Mouse (Mus musculus) thymus, postnatal 10 days (tissue): ENCODE data around the gene Atat1.

Experiments used
- DNase-seq, 2 experiments: peaks; one replicate each; pipeline ENCODE4 v3.0.0; 2021; ENCODE audit warnings: low spot score in 2 of 2

The Atat1 gene

DNA sequence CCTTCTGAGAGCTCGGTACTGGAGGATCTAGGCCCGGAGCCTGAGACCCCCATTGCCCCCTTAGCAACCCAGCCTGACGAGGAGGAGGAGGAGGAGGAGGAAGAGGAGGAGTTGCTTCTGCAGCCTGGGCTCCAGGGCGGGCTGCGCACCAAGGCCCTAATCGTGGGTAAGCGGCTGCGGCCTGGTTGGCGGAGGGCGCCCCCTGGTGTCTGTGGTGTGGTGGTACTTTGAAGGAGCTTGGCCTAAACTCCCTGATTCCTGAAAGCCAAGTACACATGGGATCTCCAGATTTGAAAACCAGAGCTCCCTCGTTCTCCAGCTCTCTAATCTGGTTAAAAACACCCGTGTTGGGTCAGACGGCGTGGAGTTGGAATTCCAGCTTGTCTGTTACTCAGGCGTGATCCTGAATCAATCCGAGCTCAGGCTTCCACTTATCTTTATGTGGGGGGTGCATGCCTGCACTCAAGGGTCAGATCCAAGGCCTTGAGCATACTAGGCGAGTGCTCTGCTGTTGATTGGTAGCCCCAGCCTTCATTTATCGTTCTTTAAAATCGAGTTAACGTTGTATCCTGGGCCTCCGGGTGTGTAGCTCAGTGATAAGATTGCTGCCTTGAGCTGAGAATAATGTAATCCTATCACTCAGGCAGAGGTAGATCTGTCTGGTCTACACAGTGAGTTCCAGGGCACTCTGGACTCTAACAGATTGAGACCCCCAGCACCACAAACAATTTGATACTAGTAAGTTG, 35.9 kb downstream of the Atat1 start:
- peak; percentile 74 to 93 for DNase-seq

DNA sequence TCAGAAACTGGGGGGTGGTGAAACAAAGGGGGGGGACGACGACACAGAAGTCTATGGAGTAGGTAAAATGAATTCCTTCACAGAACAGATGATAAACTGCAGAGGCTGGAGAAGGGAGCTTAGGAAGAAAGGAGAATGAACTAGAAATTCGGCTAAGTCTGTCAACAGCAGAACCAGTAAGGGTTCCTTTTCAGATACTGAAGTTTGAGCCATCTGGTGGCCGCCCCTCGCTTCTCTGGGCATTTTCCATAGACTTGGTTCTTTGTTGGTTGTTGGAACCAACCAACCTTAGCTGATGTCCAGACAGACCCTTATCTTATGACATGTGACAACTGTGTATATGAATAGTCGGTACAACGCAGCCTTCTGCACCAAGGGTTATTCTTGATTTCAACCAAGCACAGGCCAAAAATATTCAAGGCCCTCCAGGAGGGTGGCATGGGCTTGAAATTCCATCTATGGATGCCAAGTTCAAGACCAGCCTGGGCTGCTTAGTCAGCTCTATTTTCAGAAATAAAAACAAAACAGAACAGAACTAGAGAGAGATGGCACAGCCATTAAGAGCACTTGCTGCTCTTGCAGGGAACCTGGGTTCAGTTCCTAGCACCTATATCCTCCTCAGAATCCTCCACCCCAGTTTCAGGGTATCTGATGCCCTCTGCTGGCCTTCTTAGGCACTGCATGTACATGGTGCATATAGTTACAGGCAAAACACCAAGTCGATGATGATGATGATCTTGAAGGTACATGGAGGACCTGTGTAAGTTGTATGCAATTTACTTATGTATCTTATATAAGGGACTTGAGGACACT, 38.8 kb downstream of the Atat1 start:
- peak; percentile 46 to 64 for DNase-seq

DNA sequence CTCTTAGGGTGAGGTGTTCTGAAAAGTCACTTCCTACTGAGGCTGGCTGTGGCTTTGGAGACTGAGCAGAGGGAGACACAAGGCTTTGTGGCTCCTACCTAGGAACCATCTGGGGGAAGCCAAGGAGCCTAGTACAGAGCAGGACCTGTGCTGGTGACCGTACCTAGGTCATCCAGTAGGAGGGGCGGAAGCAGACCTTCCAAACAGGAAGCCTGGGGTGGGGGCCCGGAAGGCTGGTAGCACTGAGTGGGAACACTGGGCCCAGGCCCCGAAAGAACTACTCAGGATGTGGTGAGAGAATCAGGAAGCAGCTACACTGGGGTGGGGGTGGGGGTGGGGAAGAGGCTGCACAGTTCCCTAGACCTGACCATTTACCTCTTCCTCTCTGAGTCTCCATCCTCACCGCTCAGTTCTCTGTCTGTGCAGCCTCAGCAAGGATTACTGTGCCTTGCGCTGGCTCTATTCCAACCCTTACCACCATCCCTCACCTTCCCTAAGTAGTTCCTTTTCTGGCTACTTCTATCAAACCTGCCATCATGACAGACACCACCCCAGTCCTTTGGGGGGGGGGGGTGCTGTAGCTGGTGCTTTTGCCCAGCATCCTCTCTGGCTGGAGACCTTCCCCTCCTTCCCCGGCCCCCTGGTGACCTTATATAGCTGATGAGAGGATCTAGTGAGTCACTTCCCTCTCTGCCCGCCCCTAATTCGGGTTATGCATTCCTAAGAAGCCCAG, 39.6 kb downstream of the Atat1 start:
- peak; percentile 80 to 85 for DNase-seq

DNA sequence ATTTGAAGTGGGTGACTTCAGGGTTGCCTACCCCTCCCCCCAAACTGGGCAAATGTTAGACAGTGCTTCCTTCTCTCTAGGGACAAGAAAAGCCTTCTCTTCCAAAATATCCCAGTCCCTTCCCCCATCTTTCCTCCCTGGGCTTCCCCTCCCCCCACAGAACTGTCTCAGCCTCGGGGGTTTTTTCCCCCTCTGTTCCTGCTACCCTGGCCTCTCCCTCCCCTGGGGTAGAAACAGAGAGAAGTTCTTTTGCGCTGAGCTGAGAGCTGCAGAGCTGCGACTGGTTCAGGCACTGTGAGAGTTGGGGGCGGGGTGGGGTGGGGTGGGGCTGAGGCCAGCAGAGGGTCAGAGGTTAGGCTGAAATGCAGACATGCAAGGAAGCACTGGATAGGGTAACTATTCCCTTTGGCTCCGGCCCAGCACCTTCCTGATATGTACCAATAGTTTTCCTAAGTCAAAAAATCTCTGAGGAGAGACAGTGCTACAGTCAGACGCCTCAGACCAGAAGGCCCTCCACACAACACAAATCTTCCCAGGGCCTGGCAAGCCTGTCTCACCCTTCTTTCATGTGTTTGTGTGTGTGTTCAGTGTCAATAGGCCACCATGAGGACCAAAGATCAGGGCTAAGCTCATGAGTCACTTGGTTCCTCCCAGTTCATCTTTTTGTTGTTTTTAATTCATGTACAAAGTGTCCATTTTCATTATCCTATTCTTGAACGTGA, 40.4 kb downstream of the Atat1 start:
- peak; percentile 50 to 54 for DNase-seq

DNA sequence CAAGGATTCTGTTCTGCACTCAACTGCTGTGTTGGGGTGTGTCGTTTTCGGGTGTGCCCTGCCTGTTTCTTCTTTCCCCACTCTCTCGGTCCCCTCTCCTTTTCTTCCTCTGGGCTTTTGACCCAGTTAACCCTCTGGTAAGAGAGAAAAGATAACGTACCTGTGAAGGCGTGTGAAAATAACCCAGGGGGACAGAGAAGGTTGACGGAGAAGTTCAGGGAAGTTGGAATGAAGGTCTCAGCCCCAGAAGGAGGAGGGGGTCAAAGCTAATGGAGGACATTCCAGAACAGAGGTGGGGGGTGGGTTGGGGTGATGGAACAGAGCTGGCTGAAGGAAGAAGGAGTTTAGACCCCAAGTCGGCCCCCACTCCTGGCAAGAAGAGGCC, 40.9 kb downstream of the Atat1 start:
- DNase-seq, result no peak

DNA sequence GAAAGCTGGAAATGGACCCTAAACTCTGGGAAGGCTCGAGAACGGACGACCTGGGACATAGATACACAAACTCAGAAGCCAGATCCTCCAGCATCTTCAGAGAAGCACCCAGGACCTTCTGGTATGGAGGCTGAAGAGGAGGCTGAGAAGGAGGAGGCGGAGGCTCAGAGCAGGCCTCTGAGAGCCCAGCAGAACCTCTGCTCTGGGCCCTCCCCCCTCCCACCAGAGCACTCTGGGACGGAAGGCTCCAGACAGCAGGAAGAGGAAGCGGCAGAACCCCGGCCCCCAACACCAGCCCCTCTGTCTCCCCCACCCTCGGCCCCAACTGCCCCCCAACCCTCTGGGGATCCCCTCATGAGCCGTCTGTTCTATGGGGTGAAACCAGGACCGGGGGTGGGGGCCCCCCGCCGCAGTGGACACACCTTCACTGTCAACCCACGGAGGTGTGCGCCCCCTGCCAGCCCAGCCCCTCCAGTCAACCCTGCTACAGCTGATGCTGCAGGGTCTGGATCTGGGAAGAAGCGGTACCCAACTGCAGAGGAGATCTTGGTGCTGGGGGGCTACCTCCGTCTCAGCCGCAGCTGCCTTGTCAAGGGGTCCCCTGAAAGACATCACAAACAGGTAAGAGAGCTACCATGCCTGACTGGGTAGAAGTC, 41.6 kb downstream of the Atat1 start:
- DNase-seq, result peak; percentile 51 to 52

DNA sequence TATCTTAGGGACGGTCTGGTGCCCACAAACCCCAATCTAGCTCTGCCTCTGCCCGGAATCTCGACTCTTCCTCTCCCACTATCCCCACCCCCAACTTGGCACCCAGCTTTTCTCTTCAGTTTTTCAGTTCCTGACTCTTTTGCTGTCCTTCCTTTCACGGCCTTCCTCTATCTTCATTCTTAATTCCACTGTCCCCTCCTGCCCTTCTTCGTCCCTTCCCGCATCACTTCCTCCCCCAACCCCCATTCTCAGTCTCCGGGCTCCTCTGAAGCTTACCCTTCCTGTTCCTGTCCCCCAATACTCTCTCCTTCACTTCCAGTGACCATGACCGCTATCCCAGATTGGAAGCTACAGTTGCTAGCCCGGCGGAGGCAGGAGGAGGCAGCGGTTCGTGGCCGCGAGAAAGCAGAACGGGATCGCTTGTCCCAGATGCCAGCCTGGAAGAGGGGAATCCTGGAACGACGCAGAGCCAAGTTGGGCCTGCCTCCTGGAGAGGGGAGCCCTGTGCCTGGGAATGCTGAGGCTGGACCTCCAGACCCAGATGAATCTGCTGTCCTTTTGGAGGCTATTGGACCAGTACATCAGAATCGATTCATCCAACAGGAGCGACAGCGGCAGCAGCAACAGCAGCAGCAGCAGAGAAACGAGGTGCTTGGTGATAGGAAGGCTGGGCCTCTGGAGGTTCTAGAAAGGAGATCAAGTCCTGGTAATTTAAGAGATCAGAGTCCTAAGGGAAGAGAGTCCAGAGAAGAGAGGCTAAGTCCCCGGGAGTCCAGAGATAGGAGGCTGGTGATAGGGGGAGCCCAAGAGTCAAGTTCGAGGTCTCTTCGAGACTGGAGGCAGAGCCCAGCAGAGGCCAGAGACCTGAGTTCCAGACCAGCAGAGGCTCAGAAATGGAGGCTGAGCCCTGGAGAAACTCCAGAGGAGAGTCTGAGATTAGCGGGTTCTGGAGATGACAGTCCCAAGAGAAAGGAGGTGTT, 42.7 kb downstream of the Atat1 start:
- DNase-seq, result peak; percentile 38 to 63

DNA sequence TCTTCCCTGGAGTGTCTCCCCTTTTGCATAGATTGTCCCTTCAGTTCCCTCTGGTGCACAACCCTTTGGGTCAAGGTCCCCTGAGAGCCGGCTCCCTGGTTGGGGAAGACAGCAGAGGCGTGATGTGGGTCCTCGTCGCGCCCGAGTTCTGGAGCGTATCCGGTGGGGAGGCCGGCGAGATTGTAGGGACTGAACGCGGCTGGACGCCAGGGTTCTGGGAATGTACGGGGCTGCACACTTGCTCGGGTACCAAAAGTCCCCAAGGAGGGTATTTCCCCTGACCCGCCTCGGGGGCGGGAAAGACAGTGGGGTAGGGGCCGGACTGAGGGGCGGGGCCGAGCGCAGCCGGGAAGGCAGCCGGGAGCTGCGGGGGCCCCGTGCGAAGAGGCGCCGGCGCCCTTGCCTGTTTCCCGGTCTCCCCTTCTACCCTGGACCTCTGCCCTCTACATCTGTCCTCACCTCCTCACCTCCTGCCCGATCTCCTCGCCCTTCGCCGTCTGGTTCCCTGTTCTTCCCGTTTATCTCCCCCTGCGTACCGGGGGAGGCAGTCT, 43.5 kb downstream of the Atat1 start:
- DNase-seq, result peak; percentile 27 to 33

DNA sequence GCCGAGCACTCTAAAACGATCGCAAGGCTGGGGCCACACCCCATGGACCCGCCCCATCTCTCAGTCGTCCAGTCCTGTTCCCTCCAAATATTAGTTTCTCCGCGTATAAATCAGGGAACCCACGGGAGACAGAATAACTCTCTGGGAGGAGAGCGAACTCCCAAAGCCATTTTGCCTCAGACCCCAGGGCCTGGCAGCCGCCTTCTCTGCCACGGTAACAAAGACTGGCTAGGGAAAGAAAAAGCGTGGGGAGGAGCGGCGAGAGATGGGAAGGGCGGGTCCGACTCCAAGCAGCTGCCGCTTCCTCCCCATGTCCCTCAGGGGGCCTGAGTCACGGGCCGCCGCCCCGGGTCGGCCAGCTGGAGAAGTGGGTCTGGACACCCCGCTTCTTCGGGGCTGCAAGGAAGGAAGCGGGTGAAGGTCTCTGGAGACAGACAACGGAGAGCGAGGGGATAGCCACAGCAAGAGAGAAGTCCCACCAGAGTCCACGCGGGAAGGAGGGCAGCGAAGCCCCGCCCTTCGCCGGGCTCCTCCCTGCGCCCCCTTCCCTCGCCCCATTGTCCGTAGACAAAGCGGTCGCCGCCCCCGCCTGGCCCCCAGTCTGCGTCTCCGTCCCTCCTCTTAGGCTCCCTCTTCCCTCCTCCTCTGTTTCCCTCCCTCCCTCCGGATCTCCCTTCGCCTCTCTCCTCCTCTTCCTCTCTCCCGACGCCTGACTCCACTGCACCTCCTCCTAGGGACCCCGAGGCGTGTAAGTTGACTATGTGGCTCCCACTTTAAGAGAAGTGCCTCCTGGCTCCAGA, 44.2 kb downstream of the Atat1 start, which contains the start of gene Ppp1r18:
Gene Ppp1r18, plus strand, starts transcription at position 113 of the 800 bp plus-strand sequence.
- peak; percentile 27 to 30 for DNase-seq

DNA sequence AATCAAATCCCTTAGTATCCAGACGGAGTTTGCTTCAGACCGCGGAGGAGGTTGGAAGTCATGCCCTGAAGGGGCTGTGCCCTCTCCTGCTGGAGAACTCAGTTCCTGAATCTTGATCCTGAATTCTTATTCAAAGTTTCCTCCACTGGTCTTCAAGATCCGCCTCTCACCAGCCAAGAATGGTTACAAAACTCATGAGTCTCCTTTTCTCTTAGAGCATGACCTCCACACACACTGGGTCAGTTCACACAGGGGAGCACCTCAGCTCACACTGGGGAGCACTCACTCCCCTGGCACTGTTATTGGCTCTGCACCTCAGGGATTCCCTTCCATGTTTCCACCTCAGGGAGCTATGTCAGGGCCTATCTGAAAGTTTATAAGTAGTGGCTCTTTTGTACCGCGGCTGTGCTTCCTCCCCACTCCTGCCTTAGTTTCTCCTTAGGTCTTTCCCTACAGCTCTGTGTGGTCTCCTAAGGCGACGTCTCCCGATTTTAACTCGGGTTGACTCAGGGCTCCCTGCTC, 45.0 kb downstream of the Atat1 start:
- no peak for DNase-seq

DNA sequence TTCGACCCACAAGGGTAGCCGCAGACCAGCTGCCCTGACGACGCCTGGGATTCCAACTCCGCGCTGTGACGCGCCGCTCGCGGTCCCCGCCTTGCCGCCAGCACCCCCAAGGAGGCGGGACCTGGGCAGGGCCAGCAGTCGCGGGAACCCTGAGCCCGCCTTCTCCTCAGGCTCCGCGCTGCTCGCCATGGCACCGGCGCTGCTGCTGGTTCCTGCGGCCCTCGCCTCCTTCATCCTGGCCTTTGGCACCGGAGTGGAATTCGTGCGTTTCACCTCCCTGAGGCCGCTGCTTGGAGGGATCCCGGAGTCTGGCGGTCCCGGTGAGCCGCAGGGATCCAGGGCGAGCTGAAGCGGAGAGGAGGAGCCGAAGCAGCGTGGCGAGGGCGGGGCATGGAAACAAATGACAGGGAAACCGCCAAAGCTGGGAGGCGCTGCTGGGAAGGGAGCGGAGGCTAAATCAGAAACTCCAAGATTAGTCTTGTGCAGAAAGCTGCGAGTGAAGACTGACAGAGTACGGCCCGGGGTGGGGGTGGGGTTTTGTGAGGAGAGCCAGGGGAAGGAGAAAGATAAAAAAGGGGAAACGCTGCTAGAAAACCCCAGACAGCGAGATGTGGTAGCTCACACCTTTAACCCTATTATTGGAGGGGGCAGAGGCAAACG, 48.5 kb downstream of the Atat1 start, which contains the start of gene Nrm:
Gene Nrm, plus strand, starts transcription at position 121 of the 660 bp plus-strand sequence.
- DNase-seq, result peak; percentile 71 to 75

DNA sequence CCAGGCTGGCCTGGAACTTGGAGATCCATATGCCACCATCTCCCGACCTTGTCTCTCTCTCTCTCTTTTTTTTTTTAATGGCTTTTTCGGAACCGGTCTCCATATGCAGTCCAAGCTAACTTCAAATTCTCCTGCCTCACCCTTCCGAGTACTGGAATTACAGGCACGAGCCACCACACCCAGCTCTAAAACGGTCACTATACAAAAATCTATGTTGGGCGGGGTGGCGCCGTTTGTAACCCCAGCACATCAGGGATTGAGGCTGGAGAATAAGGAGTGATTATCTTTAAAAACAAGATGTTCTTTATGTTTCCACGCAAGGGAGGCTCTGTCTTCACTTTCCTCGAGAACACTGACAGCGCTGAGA, 49.1 kb downstream of the Atat1 start:
- no peak for DNase-seq

DNA sequence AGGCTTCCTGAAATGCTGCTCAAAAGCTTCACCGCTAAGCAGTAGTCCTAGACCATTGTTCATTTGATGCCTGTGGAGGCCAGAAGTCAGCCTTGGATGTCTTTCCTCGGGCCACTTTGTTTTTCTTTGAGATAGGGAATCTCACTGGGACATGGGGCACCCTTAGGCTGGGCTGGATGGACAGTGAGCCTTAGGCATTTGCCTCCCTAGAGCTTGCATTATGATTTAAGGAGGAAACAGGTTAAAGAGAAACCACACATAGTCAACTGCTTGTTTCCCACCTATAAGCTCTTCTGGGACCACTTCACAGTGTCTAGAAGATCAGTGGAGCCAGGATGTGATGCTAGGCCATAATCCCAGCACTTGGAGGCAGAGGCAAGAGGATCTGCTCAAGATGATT, 50.0 kb downstream of the Atat1 start:
- DNase-seq, result no peak

DNA sequence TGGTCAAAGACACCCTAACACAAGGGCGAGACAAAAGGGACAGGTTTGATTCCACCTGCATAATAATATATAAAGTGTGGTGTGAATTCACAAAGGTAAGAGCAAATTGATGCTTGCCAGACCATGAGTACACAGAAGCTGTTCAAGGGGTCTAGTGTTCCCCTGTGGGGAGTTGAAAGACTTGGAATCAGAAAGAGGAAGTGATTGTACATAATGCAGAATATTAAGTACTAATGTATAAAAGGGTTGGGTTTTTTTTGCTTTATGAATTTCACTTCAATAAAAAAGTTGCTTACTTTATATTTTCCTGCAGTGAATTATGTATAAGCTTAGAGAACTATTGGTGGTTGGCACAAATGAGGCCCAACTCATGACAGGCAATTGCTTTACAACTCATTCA, 50.5 kb downstream of the Atat1 start:
- no peak for DNase-seq

DNA sequence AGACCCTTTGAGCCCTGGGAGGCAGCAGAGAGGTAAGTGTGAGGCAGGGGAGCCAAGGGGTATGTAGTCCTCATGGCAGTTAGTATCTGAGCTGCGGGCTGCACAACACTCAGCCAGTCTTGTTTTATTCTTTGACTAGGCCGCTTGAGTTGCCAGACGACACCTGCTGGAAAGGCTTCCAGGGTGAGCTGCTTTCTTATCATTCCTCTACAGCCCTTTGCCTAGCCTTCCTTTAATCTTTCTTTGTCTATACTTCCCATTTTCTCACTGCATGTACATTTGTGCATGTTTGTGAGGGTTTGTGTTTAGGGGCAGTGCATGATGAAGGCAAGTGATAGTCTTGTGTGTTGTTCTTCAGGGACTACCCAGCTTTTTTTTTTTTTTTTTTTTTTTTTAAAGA, 58.9 kb downstream of the Atat1 start:
- no peak for DNase-seq

DNA sequence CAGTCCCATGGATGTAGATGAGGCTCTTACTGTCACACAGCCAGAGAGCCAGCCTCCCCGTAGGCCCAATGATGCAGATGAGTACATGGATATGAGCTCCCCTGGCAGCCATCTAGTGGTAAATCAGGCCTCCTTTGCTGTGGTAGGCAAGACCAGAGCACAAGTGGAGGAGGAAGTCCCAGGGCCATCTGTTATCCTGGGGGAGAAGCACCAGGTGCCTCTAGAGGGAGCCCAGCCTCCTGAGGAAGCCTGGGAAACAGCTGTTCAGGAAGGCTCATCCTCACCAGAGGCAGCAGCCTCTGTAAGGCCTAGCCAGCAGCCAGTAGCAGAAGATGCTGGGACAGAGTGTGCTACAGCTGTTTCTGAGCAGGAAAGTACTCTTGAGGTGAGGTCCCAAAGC, 61.8 kb downstream of the Atat1 start:
- DNase-seq, result no peak
